Mouse (Mus musculus) stomach, postnatal 0 days (tissue): ENCODE data around the gene Ccdc73.

Experiments used
- CTCF ChIP-seq: IDR thresholded peaks from 2 replicates; pipeline ENCODE4 v1.5.1; 2016; ENCODE audit warnings: antibody characterized with exemption, low read depth, mild to moderate bottlenecking, moderate library complexity
- EP300 ChIP-seq: optimal IDR thresholded peaks from 2 replicates; pipeline ENCODE3; 2016; ENCODE audit warnings: antibody characterized with exemption

GRCm38 (mm10) chr2:104855732-104856131 is 11.9 kb upstream of the Ccdc73 start:
- TF ChIP-seq CTCF (no peak), EP300 (no peak)
